ENCODE assay signal across 8 mouse cellular contexts in the genomic region with DNA sequence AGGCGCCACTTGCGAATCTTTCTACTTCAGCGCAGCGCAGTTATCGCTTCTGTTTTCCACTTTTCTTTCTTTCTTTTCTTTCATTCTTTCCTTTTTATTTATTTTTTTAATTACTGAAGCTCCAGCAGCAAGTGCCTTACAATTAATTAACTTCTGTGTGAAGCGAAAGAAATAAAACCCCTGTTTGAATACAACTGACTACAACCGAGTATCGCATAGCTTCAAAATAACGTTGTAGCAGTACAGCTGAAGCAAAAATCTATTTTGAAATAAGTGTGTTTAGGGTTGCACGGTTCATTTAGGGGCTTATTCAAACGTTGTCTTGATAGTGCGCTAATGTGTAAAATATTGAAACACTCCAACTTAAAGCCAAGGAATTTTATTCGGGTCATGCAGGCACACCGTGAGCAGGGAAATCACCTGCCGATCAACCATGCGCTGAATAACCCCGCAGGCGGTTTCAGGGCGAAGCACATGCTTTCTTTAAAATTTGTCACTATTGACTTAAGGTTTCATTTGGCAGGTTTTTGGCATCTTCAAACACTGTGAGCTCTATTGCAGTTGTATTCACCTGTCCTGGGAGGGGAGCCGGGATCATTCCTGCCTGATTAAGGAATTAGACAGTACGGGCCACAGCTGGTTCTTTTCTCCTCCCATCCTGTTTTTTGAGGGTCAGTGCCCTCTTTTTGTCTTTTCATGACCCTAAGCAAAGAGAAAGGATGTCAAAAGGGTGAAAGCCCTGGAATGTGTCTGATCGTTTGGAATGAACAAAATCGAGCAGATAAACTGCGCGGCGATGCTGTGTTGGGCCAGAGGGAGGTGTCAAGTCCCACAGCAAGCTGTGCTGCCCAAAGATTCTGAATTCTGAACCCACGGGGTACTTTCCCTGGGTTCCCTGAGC. TPM values are rescaled to one million over a fixed set of nuclear protein-coding genes. Genes with fewer than 3 reads are reported as not detected.
A peak's percentile ranks its signal among the peaks of the same experiment; 100 is the strongest.
DNase-seq lines count a peak whose midpoint lies in the region; ATAC-seq and TF ChIP-seq lines count a peak whose summit lies in the region.

No protein-coding gene starts in this region.

- H3K4me3 ChIP-seq in cerebellum, adult 2 months (replicated peaks; ENCODE audit: insufficient read depth, low read depth, low read length): peak overlapping the region; percentile 25
- peak overlapping the region; percentile 39 for H3K4me3 ChIP-seq in hindbrain, embryonic 11.5 days (ENCODE audit: low read depth, low read length)
- H3K4me3 ChIP-seq in limb, embryonic 15.5 days: peak overlapping the region; percentile 43
- peak overlapping the region; percentile 40 for H3K4me3 ChIP-seq in neural tube, embryonic 15.5 days (replicated peaks)

- WGBS in cerebellum, adult 2 months: 5% methylated on average over 27 of the region's 27 CpGs
- 10% methylated on average over 27 of the region's 27 CpGs for WGBS in hindbrain, embryonic 11.5 days
- WGBS in limb, embryonic 15.5 days: 23% methylated on average over 27 of the region's 27 CpGs
- 8% methylated on average over 27 of the region's 27 CpGs for WGBS in neural tube, embryonic 15.5 days

- no peak for ATAC-seq in hindbrain, embryonic 11.5 days (ENCODE audit: low FRiP score)
- ATAC-seq in limb, embryonic 15.5 days (ENCODE audit: insufficient number of reproducible peaks, low FRiP score, low TSS enrichment, low read depth): no peak
- ATAC-seq in neural tube, embryonic 15.5 days (ENCODE audit: low FRiP score): no peak

- H3K9ac ChIP-seq in hindbrain, embryonic 11.5 days (ENCODE audit: low read depth, low read length): no peak overlapping the region
- peak overlapping the region; percentile 4; the same call in 1 of the 2 replicates for H3K9ac ChIP-seq in limb, embryonic 15.5 days
- H3K9ac ChIP-seq in neural tube, embryonic 15.5 days (replicated peaks): 0 out of 2 replicates have a peak overlapping the region, but pooled peaks have one; percentile 38

- TF ChIP-seq CTCF in cerebellum, adult 2 months (IDR thresholded peaks at IDR 0.05; ENCODE audit: borderline replicate concordance, insufficient read depth, low read depth, low read length): 0 out of 2 replicates have a peak, but pooled peaks have one; percentile 14

- peak; percentile 13 to 31 for DNase-seq in cerebellum, adult 2 months
- DNase-seq in cerebellum, postnatal 4 days (ENCODE audit: low spot score in 2 of 2): no peak
- DNase-seq in embryo, embryonic 9.5 days (ENCODE audit: extremely low spot score): peak; percentile 64
- peak; percentile 56 for DNase-seq in hindbrain, embryonic 11.5 days (ENCODE audit: low spot score)
- DNase-seq in layer of hippocampus, adult 9-10 months (ENCODE audit: low spot score): no peak
- DNase-seq in left cerebral cortex, adult 18-20 months (ENCODE audit: low spot score in 2 of 2): no peak

- H3K27me3 ChIP-seq in cerebellum, adult 2 months (ENCODE audit: control insufficient read depth, insufficient read depth, low read length): peaks cover 3% of the 10 kb centered on the region; the same call in 1 of the 2 replicates
- peaks cover 16% of the 10 kb centered on the region for H3K27me3 ChIP-seq in hindbrain, embryonic 11.5 days (ENCODE audit: control insufficient read depth, insufficient read depth, low read length)
- peaks cover 27% of the 10 kb centered on the region for H3K27me3 ChIP-seq in limb, embryonic 15.5 days
- H3K27me3 ChIP-seq in neural tube, embryonic 15.5 days (replicated peaks): peaks cover 18% of the 10 kb centered on the region

- H3K4me2 ChIP-seq in hindbrain, embryonic 11.5 days (replicated peaks; ENCODE audit: low read depth, low read length): peak overlapping the region; percentile 67
- H3K4me2 ChIP-seq in limb, embryonic 15.5 days: peak overlapping the region; percentile 73
- H3K4me2 ChIP-seq in neural tube, embryonic 15.5 days: peak overlapping the region; percentile 73

- H3K4me1 ChIP-seq in cerebellum, adult 2 months (ENCODE audit: control insufficient read depth, insufficient read depth, low read length): no peaks in the 10 kb centered on the region
- no peaks in the 10 kb centered on the region for H3K4me1 ChIP-seq in hindbrain, embryonic 11.5 days (replicated peaks; ENCODE audit: control insufficient read depth, insufficient read depth, low read length)
- peaks cover 20% of the 10 kb centered on the region; the same call in 1 of the 2 replicates for H3K4me1 ChIP-seq in limb, embryonic 15.5 days
- H3K4me1 ChIP-seq in neural tube, embryonic 15.5 days: peaks cover 20% of the 10 kb centered on the region

- no peak for TF ChIP-seq POLR2A in cerebellum, adult 2 months (IDR thresholded peaks at IDR 0.05; ENCODE audit: borderline replicate concordance, insufficient read depth, low read length)

- H3K27ac ChIP-seq in cerebellum, adult 2 months (ENCODE audit: insufficient read depth, low read length): no peak overlapping the region
- no peak overlapping the region for H3K27ac ChIP-seq in hindbrain, embryonic 11.5 days (ENCODE audit: low read depth, low read length)
- H3K27ac ChIP-seq in limb, embryonic 15.5 days: no peak overlapping the region
- no peak overlapping the region for H3K27ac ChIP-seq in neural tube, embryonic 15.5 days (replicated peaks)

- H3K36me3 ChIP-seq in hindbrain, embryonic 11.5 days (ENCODE audit: control insufficient read depth, insufficient read depth, low read length): no peaks in the 10 kb centered on the region
- H3K36me3 ChIP-seq in limb, embryonic 15.5 days: no peaks in the 10 kb centered on the region
- H3K36me3 ChIP-seq in neural tube, embryonic 15.5 days: no peaks in the 10 kb centered on the region

- H3K9me3 ChIP-seq in hindbrain, embryonic 11.5 days (ENCODE audit: control insufficient read depth, low read length): no peaks in the 10 kb centered on the region
- no peaks in the 10 kb centered on the region for H3K9me3 ChIP-seq in limb, embryonic 15.5 days
- no peaks in the 10 kb centered on the region for H3K9me3 ChIP-seq in neural tube, embryonic 15.5 days (replicated peaks)

RNA-seq across cellular contexts. Expression of a gene that starts 0.9 kb away (rescaled TPM):
- polyA plus RNA-seq in cerebellum, adult 2 months (2012; rRNA removed): 1.6 and 2.0 TPM in 2 replicates
- 1.6 and 2.1 TPM in 2 replicates for polyA plus RNA-seq in hindbrain, embryonic 11.5 days (2014; fragmentation: Nextera tagmentation; extraction: Ambion mirVana)
- polyA plus RNA-seq in limb, embryonic 15.5 days (2015; fragmentation: Nextera tagmentation; extraction: Ambion mirVana): 5.1 and 5.9 TPM in 2 replicates
- polyA plus RNA-seq in neural tube, embryonic 15.5 days (2015; fragmentation: Nextera tagmentation; extraction: Ambion mirVana): 2.3 and 4.1 TPM in 2 replicates
- 1 to 10 TPM; 2.6 to 3.7 TPM for total RNA-seq in left cerebral cortex, adult 18-20 months (2021)

Comparison
In these comparisons a context has a peak if more than half of its experiments do, and no peak if none do; other contexts are left out.
1. DNase-seq: peak in cerebellum, adult 2 months (2 of 2), embryo, embryonic 9.5 days (single experiment) and hindbrain, embryonic 11.5 days (single experiment); none in cerebellum, postnatal 4 days (0 of 2), layer of hippocampus, adult 9-10 months (single experiment) and left cerebral cortex, adult 18-20 months (0 of 2).
2. Peak in every context shown above with its lines, with median percentiles within 50 percentile points of each other: H3K4me3 ChIP-seq and H3K4me2 ChIP-seq.